Mouse (Mus musculus) kidney, embryonic 16.5 days (tissue): ENCODE results near the gene Mogat2. TPM values are rescaled to one million over a fixed set of nuclear protein-coding genes. Genes with fewer than 3 reads are reported as not detected.

ENCODE experiments used
- ATAC-seq: fragments of 200-750 bp; cut with Nextera tagmentation; 2 replicates; pipeline ENCODE4 v1.8.0; 2017; ENCODE audit warnings: moderate TSS enrichment; ENCODE audit not compliant: low FRiP score, low TSS enrichment
- H3K27ac ChIP-seq: fragments of 300-500 bp; sonication (generic); 2 replicates; pipeline ENCODE4 v1.5.1; 2014; ENCODE audit warnings: low read length
- H3K27me3 ChIP-seq: fragments of 300-500 bp; sonication (generic); 2 replicates; pipeline ENCODE4 v1.6.1; 2014; ENCODE audit warnings: low read length, control low read depth, mixed read lengths; ENCODE audit not compliant: insufficient read depth
- H3K36me3 ChIP-seq: fragments of 300-500 bp; sonication (generic); 2 replicates; pipeline ENCODE4 v1.6.1; 2014; ENCODE audit warnings: low read length, control low read depth, mixed read lengths; ENCODE audit not compliant: insufficient read depth
- H3K4me1 ChIP-seq: fragments of 300-500 bp; sonication (generic); 2 replicates; pipeline ENCODE4 v1.6.1; 2014; ENCODE audit warnings: low read length, control low read depth, mixed read lengths; ENCODE audit not compliant: insufficient read depth
- H3K4me2 ChIP-seq: fragments of 300-500 bp; sonication (generic); replicated peaks from 2 replicates; pipeline ENCODE4 v1.6.1; 2014; ENCODE audit warnings: low read depth, low read length
- H3K4me3 ChIP-seq: fragments of 300-500 bp; sonication (generic); 2 replicates; pipeline ENCODE4 v1.5.1; 2014; ENCODE audit warnings: mild to moderate bottlenecking, low read length
- H3K9ac ChIP-seq: fragments of 300-500 bp; sonication (generic); replicated peaks from 2 replicates; pipeline ENCODE4 v1.6.1; 2014; ENCODE audit warnings: low read length
- H3K9me3 ChIP-seq: fragments of 300-500 bp; sonication (generic); 2 replicates; pipeline ENCODE4 v1.6.1; 2016; ENCODE audit warnings: low read length, control low read depth
- WGBS: fragments of 180-500 bp; shearing (Covaris S2); extraction: QIAGEN DNeasy Blood & Tissue Kit; methylation state at CpG from one replicate; pipeline ENCODE4 v1.1.7; 2014; 5-methylcytosine and 5-hydroxymethylcytosine counted together
- polyA plus RNA-seq: library from polyadenylated mRNA; unstranded; fragments of >200 nt; fragmentation: Nextera tagmentation; extraction: Ambion mirVana; gene quantifications from 2 replicates; pipeline ENCODE4 v1.2.1, GENCODE M21; 2015

The Mogat2 gene
- polyA plus RNA-seq, 1 experiment from 2014 or later, result 14.9 TPM

- no peak overlapping the region for H3K9ac ChIP-seq
- WGBS, result 66% methylated on average over 7 of the region's 7 CpGs
- H3K4me2 ChIP-seq, result no peak overlapping the region
- no peaks in the 10 kb centered on the region for H3K27me3 ChIP-seq
- no peaks in the 10 kb centered on the region for H3K4me1 ChIP-seq
- H3K9me3 ChIP-seq, result no peaks in the 10 kb centered on the region
- H3K36me3 ChIP-seq, result no peaks in the 10 kb centered on the region
- H3K4me3 ChIP-seq, result no peak overlapping the region
- H3K27ac ChIP-seq, result no peak overlapping the region
- no peak for ATAC-seq
These were observed 32.1 kb downstream of the Mogat2 start for GRCm38 (mm10) chr7:99206364-99206763.

- Histone ChIP-seq H3K4me1 (no peaks in the 10 kb centered on the region), H3K36me3 (no peaks in the 10 kb centered on the region), H3K27me3 (no peaks in the 10 kb centered on the region), H3K9ac (no peak overlapping the region), H3K4me3 (no peak overlapping the region), H3K4me2 (no peak overlapping the region), H3K9me3 (no peaks in the 10 kb centered on the region), H3K27ac (no peak overlapping the region)
- 78% methylated on average over 7 of the region's 7 CpGs for WGBS
- no peak for ATAC-seq
These were observed 36.3 kb downstream of the Mogat2 start for GRCm38 (mm10) chr7:99202163-99202562.

GRCm38 (mm10) chr7:99200290-99200689 is 38.1 kb downstream of the Mogat2 start:
- no peak overlapping the region for H3K9ac ChIP-seq
- H3K27ac ChIP-seq, result no peak overlapping the region
- no peaks in the 10 kb centered on the region for H3K9me3 ChIP-seq
- ATAC-seq, result 0 out of 2 replicates have a peak, but pooled peaks have one; percentile 42
- H3K4me3 ChIP-seq, result no peak overlapping the region
- no peak overlapping the region for H3K4me2 ChIP-seq
- no peaks in the 10 kb centered on the region for H3K27me3 ChIP-seq
- WGBS, result 21% methylated on average over 4 of the region's 4 CpGs
- no peaks in the 10 kb centered on the region for H3K36me3 ChIP-seq
- no peaks in the 10 kb centered on the region for H3K4me1 ChIP-seq

GRCm38 (mm10) chr7:99199451-99200175 is 38.8 kb downstream of the Mogat2 start:
- no peaks in the 10 kb centered on the region for H3K4me1 ChIP-seq
- 79% methylated on average over 9 of the region's 9 CpGs for WGBS
- H3K4me2 ChIP-seq, result no peak overlapping the region
- H3K9me3 ChIP-seq, result no peaks in the 10 kb centered on the region
- ATAC-seq, result 0 out of 2 replicates have a peak, but pooled peaks have one; percentile 9
- no peaks in the 10 kb centered on the region for H3K36me3 ChIP-seq
- no peaks in the 10 kb centered on the region for H3K27me3 ChIP-seq
- no peak overlapping the region for H3K4me3 ChIP-seq
- no peak overlapping the region for H3K9ac ChIP-seq
- H3K27ac ChIP-seq, result no peak overlapping the region

GRCm38 (mm10) chr7:99198811-99199210 is 39.6 kb downstream of the Mogat2 start:
- H3K27ac ChIP-seq, result no peak overlapping the region
- WGBS, result 87% methylated on average over 2 of the region's 2 CpGs
- no peak overlapping the region for H3K4me2 ChIP-seq
- no peaks in the 10 kb centered on the region for H3K9me3 ChIP-seq
- H3K9ac ChIP-seq, result no peak overlapping the region
- no peak overlapping the region for H3K4me3 ChIP-seq
- H3K27me3 ChIP-seq, result no peaks in the 10 kb centered on the region
- ATAC-seq, result no peak
- H3K4me1 ChIP-seq, result no peaks in the 10 kb centered on the region
- no peaks in the 10 kb centered on the region for H3K36me3 ChIP-seq

- no peak overlapping the region for H3K27ac ChIP-seq
- H3K4me1 ChIP-seq, result no peaks in the 10 kb centered on the region
- H3K36me3 ChIP-seq, result no peaks in the 10 kb centered on the region
- H3K9me3 ChIP-seq, result no peaks in the 10 kb centered on the region
- WGBS, result 62% methylated on average over 2 of the region's 2 CpGs
- no peak overlapping the region for H3K4me2 ChIP-seq
- ATAC-seq, result no peak
- H3K27me3 ChIP-seq, result no peaks in the 10 kb centered on the region
- no peak overlapping the region for H3K4me3 ChIP-seq
- no peak overlapping the region for H3K9ac ChIP-seq
These were observed 43.9 kb downstream of the Mogat2 start for GRCm38 (mm10) chr7:99194511-99194910.

GRCm38 (mm10) chr7:99193926-99194325 is 44.5 kb downstream of the Mogat2 start:
- Histone ChIP-seq H3K4me2 (no peak overlapping the region), H3K4me3 (no peak overlapping the region), H3K9ac (no peak overlapping the region), H3K4me1 (no peaks in the 10 kb centered on the region), H3K9me3 (no peaks in the 10 kb centered on the region), H3K27me3 (no peaks in the 10 kb centered on the region), H3K27ac (no peak overlapping the region), H3K36me3 (no peaks in the 10 kb centered on the region)
- ATAC-seq, result no peak
- WGBS, result 71% methylated on average over 4 of the region's 4 CpGs

- no peaks in the 10 kb centered on the region for H3K9me3 ChIP-seq
- no peak for ATAC-seq
- no peak overlapping the region for H3K27ac ChIP-seq
- no peaks in the 10 kb centered on the region for H3K4me1 ChIP-seq
- H3K36me3 ChIP-seq, result no peaks in the 10 kb centered on the region
- H3K4me2 ChIP-seq, result no peak overlapping the region
- H3K9ac ChIP-seq, result no peak overlapping the region
- no peaks in the 10 kb centered on the region for H3K27me3 ChIP-seq
- H3K4me3 ChIP-seq, result no peak overlapping the region
These were observed 47.0 kb downstream of the Mogat2 start for GRCm38 (mm10) chr7:99191411-99191810.

- no peak for ATAC-seq
- 77% methylated on average over 5 of the region's 5 CpGs for WGBS
- Histone ChIP-seq H3K9ac (no peak overlapping the region), H3K27me3 (no peaks in the 10 kb centered on the region), H3K4me3 (no peak overlapping the region), H3K27ac (no peak overlapping the region), H3K4me1 (no peaks in the 10 kb centered on the region), H3K4me2 (no peak overlapping the region), H3K9me3 (no peaks in the 10 kb centered on the region), H3K36me3 (no peaks in the 10 kb centered on the region)
These were observed 48.5 kb downstream of the Mogat2 start for GRCm38 (mm10) chr7:99189885-99190284.

GRCm38 (mm10) chr7:99188630-99189029 is 49.8 kb downstream of the Mogat2 start:
- Histone ChIP-seq H3K4me2 (no peak overlapping the region), H3K27ac (no peak overlapping the region), H3K9me3 (no peaks in the 10 kb centered on the region), H3K9ac (no peak overlapping the region), H3K36me3 (no peaks in the 10 kb centered on the region), H3K4me3 (no peak overlapping the region), H3K27me3 (no peaks in the 10 kb centered on the region), H3K4me1 (no peaks in the 10 kb centered on the region)
- ATAC-seq, result no peak
- 80% methylated on average over 6 of the region's 6 CpGs for WGBS
